Mouse (Mus musculus): ENCODE measurements around the gene Spata1.
"Not testable (repeated sequence)": the region's sequence is repeated elsewhere in the genome, so short reads cannot be mapped to it uniquely, and the experiment has no call there.

Gene Spata1

DNA sequence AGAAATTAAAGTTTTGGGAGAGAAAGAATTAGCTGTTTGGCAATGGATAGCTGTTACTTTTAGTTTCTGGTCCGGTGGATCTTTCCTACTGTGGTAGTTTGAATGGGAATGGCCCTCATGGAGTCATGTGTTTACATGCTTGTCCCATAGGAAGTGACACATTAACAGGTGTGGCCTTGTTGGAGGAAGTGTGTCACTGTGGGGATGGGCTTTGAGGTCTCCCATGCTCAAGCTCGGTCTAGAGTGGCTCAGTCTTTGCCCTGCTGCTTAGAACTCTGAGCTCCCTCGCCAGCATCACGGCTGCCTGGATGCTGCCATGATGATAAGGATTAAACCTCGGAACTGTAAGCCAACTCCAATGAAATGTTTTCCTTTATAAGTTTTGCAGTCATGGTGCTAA lies 48.2 kb downstream of the Spata1 start:
- DNase-seq (ENCODE audit: low read depth), result no peak

DNA sequence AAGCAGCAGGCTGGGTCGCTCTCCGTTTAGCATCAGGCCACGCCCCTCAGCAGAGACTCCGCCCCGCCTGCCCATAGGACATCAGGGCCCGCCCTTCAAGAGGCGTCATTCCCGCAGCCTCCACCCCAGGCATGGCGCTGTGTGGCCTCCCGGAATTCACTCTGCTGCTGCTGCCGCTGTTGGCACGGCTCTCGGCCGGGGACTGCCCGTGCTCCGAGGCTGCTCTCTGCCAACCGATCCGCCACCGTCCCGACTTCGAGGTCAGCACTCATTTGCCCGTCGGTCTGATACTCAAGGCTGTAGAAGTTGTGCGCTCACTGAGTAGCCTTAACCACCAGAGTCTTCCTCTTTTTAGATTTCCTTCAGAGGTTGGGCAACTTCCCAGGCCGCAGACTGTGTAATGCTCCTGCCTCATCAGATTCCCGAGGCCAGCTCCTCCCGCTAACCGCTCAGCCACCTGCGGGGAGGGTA lies 49.1 kb downstream of the Spata1 start:
- peak; percentile 71 for DNase-seq (ENCODE audit: low read depth)

DNA sequence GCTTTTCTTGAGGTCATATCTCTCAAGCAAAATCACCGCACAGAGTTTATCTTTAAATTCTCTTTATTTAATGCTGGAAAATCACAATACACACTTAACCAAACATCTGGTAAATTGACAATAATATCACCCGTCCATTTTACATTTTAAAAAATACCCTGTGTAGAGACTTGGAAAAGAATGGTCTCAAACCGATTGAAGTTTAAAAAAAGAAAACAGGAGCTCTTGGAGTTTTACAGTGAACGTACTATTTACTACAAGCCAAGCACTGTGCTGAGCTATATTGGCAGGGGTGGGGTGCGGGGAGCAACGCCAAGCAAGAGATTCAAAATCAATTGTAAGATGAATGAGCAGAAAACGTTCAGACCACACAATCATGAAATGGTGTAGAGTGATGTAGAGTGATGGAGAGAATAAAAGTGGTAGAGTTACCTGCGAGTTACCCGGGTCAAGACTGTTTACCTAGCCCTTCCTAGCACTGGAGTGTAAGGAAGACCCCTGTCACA lies 49.8 kb downstream of the Spata1 start, which contains the start of gene Ctbs:
Ctbs (plus strand) TSS at position 51 of the 506 bp plus-strand sequence.
- DNase-seq (ENCODE audit: low read depth), result no peak

DNA sequence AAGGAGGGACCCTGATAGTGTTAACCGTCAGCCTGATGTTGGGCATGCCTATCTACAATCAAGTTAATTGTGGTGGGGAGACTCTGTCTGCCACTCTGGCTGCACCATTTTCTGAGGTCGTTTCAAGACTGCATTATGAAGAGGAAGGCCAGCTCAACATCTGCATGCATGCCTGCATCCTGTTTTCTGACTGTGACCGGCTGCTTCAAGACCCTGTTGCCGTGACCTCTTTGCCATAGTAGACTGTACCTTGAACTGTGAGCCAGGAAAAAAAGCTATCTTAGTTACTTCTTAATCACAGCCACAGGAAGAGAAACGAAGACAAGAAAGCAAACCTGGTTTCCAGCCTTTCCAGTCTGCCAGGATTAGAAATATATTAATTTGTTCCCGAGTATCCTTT lies 50.6 kb downstream of the Spata1 start:
- no peak for DNase-seq (ENCODE audit: low read depth)

DNA sequence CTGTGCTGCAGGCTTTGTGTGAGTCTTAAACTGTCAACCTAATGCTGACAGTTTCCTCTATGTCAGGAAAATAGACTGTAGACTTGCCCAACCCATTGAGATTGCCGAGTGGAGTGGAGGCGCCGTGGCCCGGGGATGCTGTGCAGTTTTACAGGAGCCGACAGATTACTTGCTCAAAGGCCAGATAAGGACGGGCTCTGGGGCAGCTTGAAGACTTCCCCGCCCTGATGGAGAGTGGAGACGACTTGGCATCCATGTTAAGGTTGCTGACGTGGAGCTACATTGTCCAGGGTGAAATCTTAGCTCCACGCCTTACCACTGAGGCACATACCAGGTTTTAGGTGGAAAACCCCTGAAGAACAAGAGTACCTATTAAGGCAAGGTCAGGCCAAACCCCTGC lies 51.2 kb downstream of the Spata1 start:
- DNase-seq (ENCODE audit: low read depth), result no peak

DNA sequence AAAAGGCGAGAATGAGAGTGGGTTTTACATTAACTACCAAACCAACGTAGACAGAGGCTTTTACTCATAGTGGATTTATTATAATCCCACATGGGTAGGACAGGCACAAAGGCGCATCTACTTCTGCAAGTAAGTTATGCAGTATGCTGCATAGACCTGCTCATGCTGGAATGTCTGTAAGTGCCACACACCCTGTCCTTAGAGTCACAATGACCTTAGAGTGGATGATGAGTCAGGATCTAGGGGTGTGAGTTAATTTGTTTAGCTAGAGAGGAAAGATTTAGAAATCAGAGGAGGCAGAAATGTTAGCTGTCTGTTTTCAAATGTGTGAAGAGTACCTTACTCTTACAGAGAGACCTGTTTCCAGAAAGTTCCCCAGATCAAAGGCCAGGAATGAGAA lies 52.0 kb downstream of the Spata1 start:
- no peak for DNase-seq (ENCODE audit: low read depth)

DNA sequence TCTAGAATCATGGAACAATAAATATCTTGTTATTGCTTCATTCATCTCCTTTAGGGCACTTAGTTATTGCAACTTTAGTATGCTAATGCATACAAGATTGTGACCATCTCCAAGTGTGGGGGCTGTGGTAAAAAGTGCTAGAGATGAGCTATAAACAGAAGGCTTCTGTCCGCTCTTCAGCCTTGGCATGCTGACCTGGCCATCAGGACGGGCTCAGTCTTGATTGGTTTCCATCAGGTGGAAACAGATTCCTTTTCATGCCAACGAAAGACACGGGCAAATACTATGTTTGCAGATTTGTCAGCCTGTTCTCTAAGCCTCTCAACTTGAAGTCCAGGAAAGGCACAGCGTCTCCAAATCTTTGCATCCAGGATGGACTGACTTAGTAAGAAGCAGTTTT lies 52.4 kb downstream of the Spata1 start:
- no peak for DNase-seq (ENCODE audit: low read depth)

DNA sequence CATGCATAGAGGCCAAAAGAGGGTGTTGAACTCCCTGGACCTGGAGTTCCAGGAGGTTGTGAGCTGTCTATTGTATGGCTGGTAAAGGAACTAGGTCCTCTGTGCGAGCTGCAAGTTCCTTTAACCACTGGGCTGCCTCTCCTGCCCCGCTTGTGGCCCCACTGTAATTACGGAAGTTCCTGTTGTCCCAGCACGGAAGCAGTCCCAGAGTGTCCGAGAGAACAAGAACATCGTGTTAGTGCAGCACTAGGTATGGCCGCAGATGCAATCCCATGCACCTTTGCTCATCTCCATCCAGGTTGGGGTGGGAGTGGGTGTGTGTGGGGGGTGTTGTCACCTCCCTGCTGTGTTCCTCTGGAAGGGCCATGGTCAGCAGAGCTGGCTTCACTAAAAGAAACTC lies 54.7 kb downstream of the Spata1 start:
- no peak for DNase-seq (ENCODE audit: low read depth)

DNA sequence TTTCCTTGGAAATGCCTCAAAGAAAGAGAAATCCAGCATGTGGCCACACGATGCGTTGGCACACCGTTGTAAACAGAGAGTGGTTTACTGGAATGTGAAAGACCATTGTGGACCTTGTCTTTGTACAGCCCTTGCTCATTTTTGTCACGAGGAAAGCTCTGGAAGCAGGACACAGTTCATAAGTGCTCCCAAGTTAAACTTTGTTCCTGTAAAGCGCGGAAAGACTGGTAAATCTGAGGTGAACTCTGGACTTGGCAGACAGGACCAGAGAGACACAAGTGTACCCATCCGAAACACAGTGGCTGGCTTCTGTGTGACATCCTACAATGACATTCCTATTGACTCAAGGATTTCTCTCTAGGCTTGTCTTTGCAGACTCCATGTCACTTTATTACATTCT lies 56.2 kb downstream of the Spata1 start:
- no peak for DNase-seq (ENCODE audit: low read depth)

DNA sequence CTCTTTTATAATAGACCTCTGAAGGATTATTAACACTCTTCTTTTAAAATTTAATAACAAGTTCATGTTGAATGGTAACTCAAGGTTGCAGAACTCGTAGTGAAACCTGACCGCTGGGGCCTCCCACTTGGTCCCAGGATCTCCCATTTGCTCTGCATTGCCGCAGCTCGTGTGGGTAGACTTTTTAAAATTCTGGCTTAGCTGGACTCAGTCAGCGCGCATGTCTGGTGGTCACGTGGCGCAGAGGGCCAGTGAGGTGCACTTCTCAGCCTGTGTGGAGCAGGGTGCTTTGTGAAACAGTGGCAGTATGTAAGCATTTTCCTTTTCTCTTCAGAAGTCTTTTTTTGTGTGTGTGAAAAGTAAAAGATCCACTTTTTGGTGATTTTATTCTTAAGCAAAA lies 56.6 kb downstream of the Spata1 start:
- DNase-seq (ENCODE audit: low read depth), result no peak

DNA sequence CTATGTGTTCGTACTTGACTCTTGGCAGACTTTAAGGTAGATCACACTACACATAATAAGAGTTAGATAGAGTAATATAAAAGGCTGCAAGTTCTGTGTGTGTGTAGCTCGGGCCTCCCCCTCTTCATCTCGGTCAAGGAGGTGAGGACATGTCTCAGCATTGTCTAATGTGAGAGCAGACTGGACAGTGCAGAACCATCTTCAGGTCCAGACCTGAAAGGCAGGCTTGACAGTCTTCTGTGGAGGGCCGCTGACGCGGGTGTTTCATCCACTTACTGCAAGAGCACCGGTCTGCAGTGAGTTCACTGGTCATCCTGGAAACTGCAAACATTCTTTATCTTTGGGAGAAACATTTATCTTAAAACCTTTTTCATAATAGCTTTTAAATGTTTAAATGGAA lies 57.1 kb downstream of the Spata1 start:
- DNase-seq (ENCODE audit: low read depth), result no peak

DNA sequence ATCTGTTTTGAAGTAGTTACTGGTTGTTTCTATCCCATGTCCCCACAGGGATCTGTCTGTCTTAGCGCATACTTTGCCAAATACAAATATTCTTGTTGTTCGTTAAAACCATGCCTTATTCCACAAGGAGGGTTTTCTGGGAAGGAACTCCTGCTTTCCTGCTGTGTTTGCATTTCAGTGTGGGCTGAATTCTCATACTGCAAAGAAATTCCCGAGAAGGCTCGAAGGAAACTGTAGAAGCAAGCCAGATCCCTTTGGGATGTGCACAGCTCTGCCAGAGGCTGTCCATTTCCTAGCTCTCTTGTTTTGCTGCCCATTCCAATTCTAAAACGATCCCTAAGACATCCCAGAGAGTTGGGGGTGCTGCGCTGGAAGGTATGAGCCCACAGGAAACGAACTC lies 59.1 kb downstream of the Spata1 start:
- no peak for DNase-seq (ENCODE audit: low read depth)

DNA sequence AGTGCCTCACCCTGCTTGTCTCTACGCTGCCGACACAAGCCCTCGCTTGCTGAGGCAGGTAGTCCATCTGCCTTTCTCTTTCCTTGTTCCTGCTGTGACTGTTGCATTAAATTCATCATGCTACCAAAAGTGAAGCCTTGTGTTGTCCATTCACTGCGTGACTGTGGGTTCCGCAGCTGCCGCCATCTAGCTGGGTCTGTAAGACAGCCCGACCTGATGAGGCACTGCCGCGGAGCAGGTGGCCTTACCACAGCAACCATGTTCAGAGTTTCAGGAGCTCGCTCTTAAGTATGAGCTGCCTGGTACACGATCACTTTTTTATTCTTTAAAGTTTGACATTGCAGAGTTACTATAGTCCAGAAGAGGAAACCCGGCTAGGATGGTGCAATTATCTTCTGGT lies 59.5 kb downstream of the Spata1 start:
- no peak for DNase-seq (ENCODE audit: low read depth)

DNA sequence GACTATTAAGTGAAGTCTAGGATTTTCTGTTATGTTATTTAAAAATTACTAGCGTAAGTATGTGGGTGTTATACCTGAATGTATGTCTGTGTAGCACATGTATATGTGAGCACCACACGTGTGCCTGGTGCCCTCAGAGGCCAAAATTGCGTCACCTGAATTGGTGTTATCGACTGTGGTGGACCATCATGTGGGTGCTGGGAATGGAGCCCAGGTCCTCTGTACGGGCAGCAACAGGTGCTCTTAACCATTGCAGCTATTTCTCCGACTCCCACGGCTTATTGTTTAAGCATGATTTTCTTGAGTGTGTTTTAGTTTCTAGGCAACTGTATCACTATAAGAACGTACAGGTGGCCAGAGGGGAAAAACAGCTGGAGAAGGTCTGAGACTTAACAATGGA lies 63.4 kb downstream of the Spata1 start:
- no peak for DNase-seq (ENCODE audit: low read depth)

DNA sequence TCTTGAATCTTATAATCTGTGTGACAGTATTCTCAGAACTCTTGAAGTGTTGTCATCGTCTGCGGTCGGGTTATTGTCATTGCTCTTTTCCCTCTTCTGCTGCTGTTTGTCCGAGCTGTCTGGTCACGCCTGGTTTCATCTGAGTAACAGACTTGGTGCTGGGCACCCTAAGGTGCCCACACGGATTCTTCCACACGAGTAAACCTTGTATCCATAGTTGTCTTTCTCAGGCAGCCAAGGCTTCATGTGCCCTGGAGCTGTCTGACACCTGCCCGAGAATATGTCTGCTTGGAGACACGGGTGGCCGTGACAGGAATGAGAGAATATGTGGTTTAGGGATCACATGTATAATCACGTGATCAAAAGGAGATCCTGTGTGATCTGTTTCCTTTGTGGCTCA lies 64.0 kb downstream of the Spata1 start:
- DNase-seq (ENCODE audit: low read depth), result no peak

DNA sequence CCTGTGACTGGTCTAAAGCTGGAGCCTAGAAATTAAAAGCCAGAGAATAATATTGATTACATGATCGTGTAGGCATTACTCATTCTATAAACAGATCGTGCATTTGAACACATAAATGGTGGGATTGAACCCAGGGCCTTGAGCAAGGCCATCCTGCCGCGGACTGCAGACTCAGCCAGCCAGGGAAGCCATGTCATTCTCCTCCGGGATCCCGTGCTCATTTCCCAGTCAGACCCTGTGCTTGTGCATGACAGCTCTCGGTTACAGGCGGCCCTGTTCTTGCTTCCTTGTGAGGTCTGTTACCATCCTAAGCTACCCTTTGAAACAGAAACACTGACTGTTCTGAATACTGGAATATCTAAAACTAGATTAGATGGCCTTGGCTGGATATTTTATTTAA lies 64.9 kb downstream of the Spata1 start:
- no peak for DNase-seq (ENCODE audit: low read depth)

DNA sequence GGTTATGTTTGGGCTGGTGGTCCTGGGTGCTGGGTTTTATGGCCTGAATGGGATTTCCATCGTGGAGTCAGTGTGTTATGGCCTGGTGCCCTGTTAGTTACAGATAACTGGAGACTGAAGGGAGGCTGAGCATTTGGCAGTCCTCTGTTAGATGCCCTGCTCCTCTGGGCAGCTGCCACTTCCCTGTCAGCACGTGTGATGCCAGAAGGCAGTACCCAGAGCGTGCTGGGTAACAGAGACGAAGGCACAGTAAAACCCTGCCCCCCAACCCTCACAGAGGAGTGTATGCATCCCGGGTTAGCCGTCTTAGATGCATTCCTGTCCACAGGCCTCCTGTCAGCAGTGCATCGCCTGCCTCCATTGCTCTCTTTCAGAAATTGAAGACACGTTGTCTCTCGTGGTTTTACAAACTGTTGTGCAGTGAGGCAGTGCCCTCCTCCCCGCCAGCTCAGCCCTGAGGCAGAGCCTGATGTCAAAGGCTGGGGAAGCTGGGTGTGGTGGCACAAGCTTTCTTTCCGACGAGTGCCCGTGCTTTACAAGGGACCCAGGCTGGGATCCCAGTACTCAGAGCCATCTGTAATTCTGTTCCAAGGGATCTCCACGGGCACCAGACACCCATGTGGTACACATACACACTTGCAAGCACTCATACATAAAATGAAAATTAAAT lies 65.7 kb downstream of the Spata1 start:
- no peak for DNase-seq (ENCODE audit: low read depth)

DNA sequence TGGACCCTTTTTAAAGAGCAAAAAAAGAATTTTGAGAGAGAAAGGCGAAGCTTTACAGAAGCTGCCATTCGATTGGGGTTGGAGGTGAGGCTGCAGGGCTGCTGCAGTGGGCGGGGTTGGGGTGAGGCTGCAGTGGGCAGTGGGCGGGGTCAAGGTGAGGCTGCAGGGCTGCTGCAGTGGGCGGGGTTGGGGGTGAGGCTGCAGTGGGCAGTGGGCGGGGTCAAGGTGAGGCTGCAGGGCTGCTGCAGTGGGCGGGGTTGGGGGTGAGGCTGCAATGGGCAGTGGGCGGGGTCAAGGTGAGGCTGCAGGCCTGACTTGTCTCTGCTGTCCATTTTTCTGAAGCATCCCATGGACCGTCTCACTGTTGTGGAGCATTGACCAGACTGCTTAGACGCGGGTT lies 66.5 kb downstream of the Spata1 start:
- DNase-seq (ENCODE audit: low read depth), result not testable (repeated sequence)

DNA sequence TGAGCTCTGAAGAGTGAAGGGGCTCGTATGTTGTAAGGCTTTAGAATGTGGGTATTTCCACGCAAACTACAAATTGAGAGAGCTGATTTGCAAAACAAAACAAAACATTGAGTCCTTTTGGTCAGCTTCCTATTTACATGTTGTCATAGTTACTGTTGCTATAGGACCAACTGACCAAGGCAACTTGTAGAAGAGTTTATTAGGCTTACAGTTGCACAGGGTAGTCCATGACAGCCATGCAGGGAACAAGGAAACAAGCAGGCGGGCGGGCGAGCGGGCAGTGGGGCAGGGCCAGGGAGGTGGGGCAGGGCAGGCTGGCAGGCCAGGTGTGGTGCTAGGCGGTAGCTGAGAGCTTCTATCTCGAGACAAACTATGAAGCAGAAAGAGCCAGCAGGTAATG lies 73.1 kb downstream of the Spata1 start:
- no peak for DNase-seq (ENCODE audit: low read depth)

DNA sequence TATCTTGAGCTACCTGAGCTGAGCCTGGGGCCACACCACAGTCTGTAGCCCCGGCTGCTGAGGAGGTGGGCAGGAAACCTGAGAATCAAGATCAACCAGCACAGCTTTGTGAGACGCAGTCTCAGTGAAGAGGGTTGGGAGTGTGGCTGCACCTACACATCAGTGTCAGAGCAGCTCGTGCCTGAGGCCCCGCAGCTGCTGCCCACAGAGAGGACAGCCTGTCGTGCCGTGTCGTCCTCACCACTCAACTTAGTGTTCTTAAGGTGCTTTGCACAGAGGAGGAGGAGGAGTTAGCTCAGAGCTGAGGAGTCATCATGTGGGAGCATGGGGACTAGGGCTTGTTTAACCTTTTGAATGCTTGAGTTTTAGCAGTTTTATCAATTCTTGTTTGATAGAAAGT lies 73.7 kb downstream of the Spata1 start:
- DNase-seq (ENCODE audit: low read depth), result no peak

DNA sequence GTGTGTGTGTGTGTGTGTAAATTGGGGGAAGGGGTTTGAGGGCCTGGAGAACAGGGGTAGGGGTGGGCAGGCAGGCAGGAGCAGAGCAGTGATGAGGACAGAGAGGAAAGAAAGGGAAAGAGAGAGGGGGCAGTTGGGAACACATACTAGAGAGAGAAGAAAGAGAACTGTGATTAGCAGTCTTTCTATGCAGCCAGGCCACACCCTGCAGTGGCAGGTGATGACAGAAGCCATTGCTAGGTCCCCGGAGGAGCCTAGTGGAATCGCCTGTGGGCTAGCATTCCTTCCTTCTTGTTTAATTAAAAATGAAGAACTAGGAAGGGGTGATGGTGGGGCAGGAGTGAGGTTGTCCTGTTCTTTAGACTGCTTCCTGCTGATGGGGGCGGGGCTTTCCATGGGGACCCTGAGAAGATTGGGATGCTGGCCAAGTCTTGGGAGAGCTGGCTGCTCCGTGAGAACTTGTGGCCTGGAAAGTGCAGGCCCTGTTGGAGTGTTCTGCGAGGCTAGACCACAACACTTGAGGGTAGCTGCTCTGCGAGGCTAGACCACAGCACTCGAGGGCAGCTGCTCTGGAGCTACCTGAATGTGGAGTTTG lies 75.2 kb downstream of the Spata1 start:
- no peak for DNase-seq (ENCODE audit: low read depth)

DNA sequence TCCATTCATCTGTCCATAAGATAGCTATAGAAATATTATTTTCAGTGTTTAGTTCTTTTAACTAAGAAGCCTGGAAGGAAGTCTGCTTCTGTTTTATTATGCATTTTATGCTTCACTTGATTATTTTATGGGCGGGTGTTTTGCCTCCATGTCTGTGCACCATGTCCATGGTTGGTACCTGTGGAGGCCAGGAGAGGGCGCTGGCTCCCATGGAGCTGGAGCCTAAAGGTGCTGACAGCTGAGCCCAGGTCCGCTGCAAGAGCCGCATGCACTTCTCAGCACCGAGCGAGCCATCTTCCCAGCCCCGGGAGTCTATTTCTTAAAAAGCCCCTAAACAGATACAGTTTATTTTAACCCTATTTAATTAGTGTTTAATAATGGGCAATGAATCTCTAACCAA lies 75.8 kb downstream of the Spata1 start:
- DNase-seq (ENCODE audit: low read depth), result no peak

DNA sequence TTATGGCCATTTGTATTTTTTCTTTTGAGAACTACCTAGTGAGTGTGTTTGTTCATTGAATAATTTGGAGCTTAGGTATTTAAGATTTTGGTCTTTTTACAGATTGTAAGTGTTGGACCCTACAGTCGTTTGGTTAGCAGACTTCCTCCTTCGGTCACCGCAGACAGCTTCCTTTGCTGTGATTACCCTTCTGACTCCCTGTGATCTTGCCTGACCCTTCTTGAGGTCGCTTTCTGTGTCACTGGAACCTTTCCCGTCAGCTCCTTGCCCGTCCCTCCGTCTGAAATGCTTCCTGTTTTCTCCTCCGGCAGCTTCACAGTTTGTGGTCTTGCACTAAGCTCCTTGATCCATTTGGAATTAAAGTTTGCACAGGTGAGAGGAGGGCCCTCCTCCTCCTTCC lies 77.8 kb downstream of the Spata1 start:
- no peak for DNase-seq (ENCODE audit: low read depth)

DNA sequence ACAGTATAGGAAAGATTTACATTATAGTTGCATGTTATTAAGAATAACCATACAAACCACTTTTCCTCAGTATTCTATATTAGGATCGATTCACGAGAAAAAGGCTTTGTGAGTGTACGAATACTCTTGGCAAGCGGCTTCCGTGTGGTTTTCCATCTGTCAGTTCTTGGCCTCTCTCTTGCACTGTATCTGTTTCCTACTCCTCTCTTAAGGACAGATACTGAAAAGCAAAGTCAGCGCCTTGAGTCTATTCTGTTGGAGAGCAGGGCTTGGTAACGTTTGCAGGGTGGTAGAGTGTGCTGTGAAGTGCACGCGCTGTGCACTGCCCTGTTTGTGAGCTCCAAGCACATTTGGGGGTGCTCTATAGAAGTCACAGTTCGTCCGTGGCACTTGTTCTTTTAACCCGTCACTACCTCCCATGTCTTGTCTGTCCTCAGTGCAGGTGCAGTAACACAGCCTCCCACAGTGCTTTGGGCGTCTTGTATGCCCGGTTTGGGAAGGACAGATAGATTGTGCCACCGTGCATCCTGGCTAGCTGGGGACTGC lies 79.5 kb downstream of the Spata1 start:
- DNase-seq (ENCODE audit: low read depth), result no peak

Measured in fibroblast of lung, adult 2 months (primary cell).